Mouse (Mus musculus) CH12.LX (cell line): ENCODE results near the gene Gmds. TPM values are rescaled to one million over a fixed set of nuclear protein-coding genes. Genes with fewer than 3 reads are reported as not detected.

Source experiments
- DNase-seq: peaks from one replicate; pipeline ENCODE4 v3.0.0-alpha.2; 2013; ENCODE audit errors: extremely low read depth
- H3K27ac ChIP-seq: 2 replicates; pipeline ENCODE4 v1.5.1; 2012; ENCODE audit warnings: low read depth, mild to moderate bottlenecking, control low read depth, moderate library complexity; ENCODE audit not compliant: insufficient read depth
- H3K27me3 ChIP-seq: replicated peaks from 2 replicates; pipeline ENCODE3; 2012; ENCODE audit warnings: inconsistent platforms
- H3K36me3 ChIP-seq, 2 experiments: replicated peaks in 1 of 2; 2 replicates each; pipeline versions ENCODE3 to v1.6.1; 2012; ENCODE audit warnings: inconsistent platforms in 1 of 2, low read length in 1 of 2, mild to moderate bottlenecking in 1 of 2, mixed read lengths in 1 of 2, moderate library complexity in 1 of 2; ENCODE audit not compliant: control insufficient read depth in 1 of 2, insufficient read depth in 1 of 2
- H3K4me1 ChIP-seq, 2 experiments: 2 replicates each; pipeline ENCODE4 v1.6.1; 2012; ENCODE audit warnings: inconsistent platforms in 1 of 2, moderate library complexity in 1 of 2; ENCODE audit not compliant: insufficient read depth in 2 of 2, control insufficient read depth in 1 of 2
- H3K4me2 ChIP-seq: 2 replicates; pipeline ENCODE4 v1.6.1; 2012; ENCODE audit warnings: low read depth, mild to moderate bottlenecking, control low read depth; ENCODE audit not compliant: poor library complexity, insufficient read depth, severe bottlenecking
- H3K4me3 ChIP-seq, 3 experiments: fragments of 150-350 bp in 1 of 3; sonication (generic) in 1 of 3; replicated peaks in 1 of 3; 2 replicates each; pipeline versions ENCODE3 to v1.5.1; 2011 to 2012; ENCODE audit warnings: low read depth in 2 of 3, low read length in 2 of 3, mild to moderate bottlenecking in 2 of 3, moderate library complexity in 2 of 3, control low read depth in 1 of 3, improper control_type of control experiment in 1 of 3, inconsistent platforms in 1 of 3, mixed read lengths in 1 of 3; ENCODE audit not compliant: poor library complexity in 1 of 3
- H3K79me2 ChIP-seq: replicated peaks from 2 replicates; pipeline ENCODE4 v1.6.1; 2012; ENCODE audit warnings: mild to moderate bottlenecking, moderate library complexity; ENCODE audit not compliant: control insufficient read depth, poor library complexity, insufficient read depth, severe bottlenecking; ENCODE audit errors: extremely low read depth
- H3K9ac ChIP-seq: 2 replicates; pipeline ENCODE4 v1.6.1; 2012; ENCODE audit warnings: low read depth, mild to moderate bottlenecking, control low read depth, moderate library complexity; ENCODE audit not compliant: insufficient read depth
- H3K9me3 ChIP-seq: replicated peaks from 2 replicates; pipeline ENCODE3; 2012; ENCODE audit warnings: low read length, inconsistent platforms, mixed read lengths
- BHLHE40 ChIP-seq: IDR thresholded peaks from 2 replicates; pipeline ENCODE4 v1.6.1; 2011; ENCODE audit warnings: mild to moderate bottlenecking, low read depth, low read length, improper control_type of control experiment
- IRF4 ChIP-seq: IDR thresholded peaks from 2 replicates; pipeline ENCODE4 v1.6.1; 2014; ENCODE audit warnings: low read depth, mild to moderate bottlenecking, inconsistent platforms, low read length, improper control_type of control experiment
- JUN ChIP-seq: IDR thresholded peaks from 2 replicates; pipeline ENCODE4 v1.6.1; 2011; ENCODE audit warnings: low read depth, mild to moderate bottlenecking, low read length, improper control_type of control experiment, moderate library complexity; ENCODE audit not compliant: insufficient read depth
- JUND ChIP-seq: conservative IDR thresholded peaks from 2 replicates; pipeline ENCODE4 v1.6.1; 2011; ENCODE audit warnings: low read depth, low read length, improper control_type of control experiment
- KAT2A ChIP-seq: IDR thresholded peaks from 2 replicates; pipeline ENCODE4 v1.6.1; 2012; ENCODE audit warnings: low read length, improper control_type of control experiment, inconsistent platforms; ENCODE audit not compliant: insufficient replicate concordance
- MAZ ChIP-seq: IDR thresholded peaks from 2 replicates; pipeline ENCODE4 v1.6.1; 2012; ENCODE audit warnings: low read depth, mild to moderate bottlenecking, inconsistent platforms, low read length, improper control_type of control experiment, moderate library complexity
- MXI1 ChIP-seq: IDR thresholded peaks from 2 replicates; pipeline ENCODE4 v1.6.1; 2011; ENCODE audit warnings: mild to moderate bottlenecking, low read depth, low read length, improper control_type of control experiment
- MYC ChIP-seq: IDR thresholded peaks from 2 replicates; pipeline ENCODE4 v1.6.1; 2011; ENCODE audit warnings: low read depth, mild to moderate bottlenecking, improper control_type of control experiment, low read length
- NELFE ChIP-seq: IDR thresholded peaks from 2 replicates; pipeline ENCODE4 v1.6.1; 2011; ENCODE audit warnings: low read depth, low read length, improper control_type of control experiment
- NRF1 ChIP-seq: IDR thresholded peaks from 2 replicates; pipeline ENCODE4 v1.6.1; 2014; ENCODE audit warnings: low read depth, mild to moderate bottlenecking, inconsistent platforms, low read length, improper control_type of control experiment, moderate library complexity
- PAX5 ChIP-seq: IDR thresholded peaks from 2 replicates; pipeline ENCODE4 v1.6.1; 2012; ENCODE audit warnings: low read length, inconsistent platforms, mixed read lengths
- POLR2AphosphoS2 ChIP-seq: IDR thresholded peaks from 2 replicates; pipeline ENCODE4 v1.6.1; 2011; ENCODE audit warnings: low read depth, low read length, improper control_type of control experiment
- SIN3A ChIP-seq: IDR thresholded peaks from 2 replicates; pipeline ENCODE4 v1.6.1; 2012; ENCODE audit warnings: low read length, improper control_type of control experiment, inconsistent platforms
- SMC3 ChIP-seq: IDR thresholded peaks from 2 replicates; pipeline ENCODE4 v1.6.1; 2011; ENCODE audit warnings: low read depth, low read length, improper control_type of control experiment
- TBP ChIP-seq: conservative IDR thresholded peaks from 2 replicates; pipeline ENCODE4 v1.6.1; 2011; ENCODE audit warnings: low read depth, low read length, improper control_type of control experiment
- TCF12 ChIP-seq: IDR thresholded peaks from 2 replicates; pipeline ENCODE4 v1.6.1; 2014; ENCODE audit warnings: low read depth, mild to moderate bottlenecking, inconsistent platforms, low read length, improper control_type of control experiment
- USF1 ChIP-seq: IDR thresholded peaks from 2 replicates; pipeline ENCODE4 v1.6.1; 2014; ENCODE audit warnings: low read depth, mild to moderate bottlenecking, inconsistent platforms, low read length, improper control_type of control experiment
- USF2 ChIP-seq: conservative IDR thresholded peaks from 2 replicates; pipeline ENCODE4 v1.6.1; 2011; ENCODE audit warnings: low read depth, low read length, improper control_type of control experiment
- ZKSCAN1 ChIP-seq: IDR thresholded peaks from 2 replicates; pipeline ENCODE4 v1.6.1; 2012; ENCODE audit warnings: low read depth, inconsistent platforms, low read length, improper control_type of control experiment, borderline replicate concordance
- ZMIZ1 ChIP-seq: IDR thresholded peaks from 2 replicates; pipeline ENCODE4 v1.6.1; 2012; ENCODE audit warnings: low read depth, mild to moderate bottlenecking, inconsistent platforms, low read length, improper control_type of control experiment
- ZNF384 ChIP-seq: IDR thresholded peaks from 2 replicates; pipeline ENCODE4 v1.6.1; 2012; ENCODE audit warnings: low read depth, low read length, improper control_type of control experiment, inconsistent platforms
- dilution Hi-C: fragments of 300-500 bp; cut with MboI; formaldehyde crosslinking; loops from 2 replicates; pipeline ENCODE4 v1.14.3; 2020; ENCODE audit warnings: low sequenced_read_pairs; ENCODE audit not compliant: extremely low pct_unique_long_range_greater_than_20kb, extremely low pct_ligation_motif_present
- in situ Hi-C: fragments of 300-500 bp; cut with MboI; formaldehyde crosslinking; loops from 3 replicates; pipeline ENCODE4 v1.14.3; 2019; ENCODE audit warnings: low sequenced_read_pairs, low pct_ligation_motif_present, low pct_unique_long_range_greater_than_20kb, mixed read lengths
- polyA plus RNA-seq: library from polyadenylated mRNA; unstranded; fragments of >175 nt; gene quantifications from 2 replicates; pipeline ENCODE4 v1.2.1, GENCODE M21; 2012; ENCODE audit warnings: low read depth; ENCODE audit not compliant: insufficient read length
- total RNA-seq, 2 experiments: library from RNA; depleted of rRNA; stranded (reverse); fragments of 300-350 nt in 1 of 2; fragments of >200 nt in 1 of 2; gene quantifications; 2 replicates each; pipeline ENCODE4 v1.2.3; 2012 to 2014

Gene Gmds
- total and polyA plus RNA-seq, 3 experiments = 11.0 to 19.3 (median 15.1) TPM

DNA sequence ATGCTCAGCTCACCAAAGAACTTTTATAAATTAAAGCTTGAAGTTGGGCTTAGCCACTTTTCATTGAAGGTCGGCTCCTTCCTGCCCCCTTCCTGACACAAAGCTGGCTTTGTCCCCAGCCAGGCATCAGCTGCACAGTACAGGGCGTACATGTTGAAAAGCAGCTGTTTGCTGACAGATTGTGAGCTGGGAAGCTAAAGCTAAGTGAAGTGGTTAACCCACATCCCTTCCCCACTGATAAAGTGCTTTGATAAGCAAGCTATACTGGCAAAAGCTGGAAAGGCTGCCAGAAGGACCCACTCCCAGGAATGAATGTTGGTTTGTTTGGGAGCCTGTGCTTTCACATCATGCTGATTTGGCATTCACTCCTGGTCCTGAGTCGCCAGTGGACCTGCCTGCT, 158.6 kb downstream of the Gmds start:
- Histone ChIP-seq H3K36me3 (no peaks in the 10 kb centered on the region), H3K4me1 (peaks cover 0 to 4% of the 10 kb centered on the region in 2 experiments; a peak in 1 of 4 replicates), H3K9me3 (no peaks in the 10 kb centered on the region), H3K4me3 (no peak overlapping the region), H3K79me2 (no peaks in the 10 kb centered on the region), H3K27me3 (no peaks in the 10 kb centered on the region), H3K9ac (no peak overlapping the region), H3K4me2 (no peak overlapping the region), H3K27ac (no peak overlapping the region)
- no peak for DNase-seq
- TF ChIP-seq MAZ (no peak), IRF4 (no peak), ZMIZ1 (no peak), ZNF384 (no peak), USF1 (no peak), PAX5 (no peak), TBP (no peak), TCF12 (no peak)
- in situ Hi-C loops = no loop called here
- dilution Hi-C loops = no loop called here

DNA sequence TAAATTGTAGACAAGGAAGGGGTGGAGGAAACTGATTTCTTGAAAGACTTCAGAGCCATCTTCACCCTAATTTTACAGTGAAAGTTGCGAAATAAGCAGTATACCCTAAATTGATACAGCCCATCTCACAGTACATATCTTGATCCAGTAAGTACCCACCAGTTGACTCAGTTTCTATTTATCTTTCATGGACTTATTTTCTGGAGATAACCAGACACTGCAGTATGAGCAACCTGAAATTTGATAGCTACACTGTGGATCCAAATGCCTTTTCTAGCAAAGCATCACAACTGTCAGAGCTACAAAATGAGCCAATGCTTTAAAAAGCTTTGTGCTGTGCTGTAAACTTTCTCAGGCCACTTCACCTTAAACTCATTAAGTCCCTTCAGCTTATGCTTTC, 159.9 kb downstream of the Gmds start:
- dilution Hi-C loops = no loop called here
- H3K9ac ChIP-seq = no peak overlapping the region

DNA sequence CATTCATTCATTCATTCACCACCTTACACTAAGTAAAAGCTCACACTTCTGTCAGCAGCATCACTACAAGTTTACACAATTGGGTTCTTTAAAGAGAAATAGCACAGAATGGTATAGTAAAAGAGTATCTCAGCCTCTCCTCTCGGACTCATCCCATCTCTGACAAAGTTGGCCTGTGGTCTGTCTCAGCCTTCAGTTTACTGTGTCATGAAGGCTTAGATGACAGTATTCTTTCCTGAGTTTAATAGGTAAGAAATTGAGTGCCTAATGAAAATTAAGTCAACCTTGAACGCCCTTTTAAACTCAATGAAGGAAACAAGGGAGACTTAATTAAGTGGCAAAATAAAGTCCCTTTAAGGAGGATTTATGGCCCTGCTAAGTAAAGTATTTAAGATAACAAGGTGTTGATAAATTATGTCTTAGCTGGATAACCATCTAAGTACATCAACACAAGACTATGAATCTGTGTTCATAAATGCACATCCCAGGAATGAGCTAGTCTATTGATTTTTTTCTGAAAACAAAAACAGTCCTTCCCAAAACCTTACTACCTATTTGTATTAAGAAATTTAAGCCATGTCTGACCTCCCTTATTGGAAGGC, 160.6 kb downstream of the Gmds start:
- no peak for TF ChIP-seq MXI1
- no peak for DNase-seq
- dilution Hi-C loops (no loop called here), in situ Hi-C loops (no loop called here)
- no peak overlapping the region for H3K4me3 ChIP-seq
- H3K4me2 ChIP-seq = no peak overlapping the region
- no peaks in the 10 kb centered on the region for H3K4me1 ChIP-seq
- H3K9ac ChIP-seq = no peak overlapping the region
- no peaks in the 10 kb centered on the region for H3K79me2 ChIP-seq
- H3K36me3 ChIP-seq = no peaks in the 10 kb centered on the region
- H3K9me3 ChIP-seq = no peaks in the 10 kb centered on the region
- no peak overlapping the region for H3K27ac ChIP-seq
- H3K27me3 ChIP-seq = no peaks in the 10 kb centered on the region

More for the DNA sequence above, 159.9 kb downstream of the Gmds start:
- H3K27ac ChIP-seq = no peak overlapping the region
- no peak overlapping the region for H3K4me3 ChIP-seq
- DNase-seq = no peak
- no peak for TF ChIP-seq IRF4
- no peak for TF ChIP-seq ZKSCAN1
- no peak for TF ChIP-seq NELFE
- no peak for TF ChIP-seq JUND
- no peak for TF ChIP-seq SIN3A
- no peak for TF ChIP-seq MYC
- no peak for TF ChIP-seq JUN
- TF ChIP-seq NRF1 = no peak
- no peak for TF ChIP-seq BHLHE40
- TF ChIP-seq MXI1 = no peak
- no peak for TF ChIP-seq TBP
- no peak for TF ChIP-seq SMC3
- no peak for TF ChIP-seq KAT2A
- no peak for TF ChIP-seq POLR2AphosphoS2
- no peak for TF ChIP-seq USF2
- H3K4me1 ChIP-seq = peaks cover 0 to 4% of the 10 kb centered on the region in 2 experiments; a peak in 1 of 4 replicates
- no peaks in the 10 kb centered on the region for H3K9me3 ChIP-seq
- H3K79me2 ChIP-seq = no peaks in the 10 kb centered on the region
- no peaks in the 10 kb centered on the region for H3K27me3 ChIP-seq
- no peak overlapping the region for H3K4me2 ChIP-seq
- in situ Hi-C loops = no loop called here
- H3K36me3 ChIP-seq = no peaks in the 10 kb centered on the region
